Mouse (Mus musculus) small intestine, adult 2 months (tissue): ENCODE measurements around the gene Fezf1.

Experiments used
- CTCF ChIP-seq: fragments of 200-500 bp; IDR thresholded peaks from 2 replicates; pipeline ENCODE4 v1.5.1; 2012; ENCODE audit warnings: low read depth, mild to moderate bottlenecking, control low read depth, inconsistent platforms, low read length, moderate library complexity, mixed read lengths; ENCODE audit not compliant: insufficient replicate concordance, insufficient read length; ENCODE audit errors: extremely low read depth
- POLR2A ChIP-seq: fragments of 200-500 bp; IDR thresholded peaks from 2 replicates; pipeline ENCODE4 v1.6.1; 2012; ENCODE audit warnings: low read depth, mild to moderate bottlenecking, control low read depth, inconsistent platforms, low read length, moderate library complexity

DNA sequence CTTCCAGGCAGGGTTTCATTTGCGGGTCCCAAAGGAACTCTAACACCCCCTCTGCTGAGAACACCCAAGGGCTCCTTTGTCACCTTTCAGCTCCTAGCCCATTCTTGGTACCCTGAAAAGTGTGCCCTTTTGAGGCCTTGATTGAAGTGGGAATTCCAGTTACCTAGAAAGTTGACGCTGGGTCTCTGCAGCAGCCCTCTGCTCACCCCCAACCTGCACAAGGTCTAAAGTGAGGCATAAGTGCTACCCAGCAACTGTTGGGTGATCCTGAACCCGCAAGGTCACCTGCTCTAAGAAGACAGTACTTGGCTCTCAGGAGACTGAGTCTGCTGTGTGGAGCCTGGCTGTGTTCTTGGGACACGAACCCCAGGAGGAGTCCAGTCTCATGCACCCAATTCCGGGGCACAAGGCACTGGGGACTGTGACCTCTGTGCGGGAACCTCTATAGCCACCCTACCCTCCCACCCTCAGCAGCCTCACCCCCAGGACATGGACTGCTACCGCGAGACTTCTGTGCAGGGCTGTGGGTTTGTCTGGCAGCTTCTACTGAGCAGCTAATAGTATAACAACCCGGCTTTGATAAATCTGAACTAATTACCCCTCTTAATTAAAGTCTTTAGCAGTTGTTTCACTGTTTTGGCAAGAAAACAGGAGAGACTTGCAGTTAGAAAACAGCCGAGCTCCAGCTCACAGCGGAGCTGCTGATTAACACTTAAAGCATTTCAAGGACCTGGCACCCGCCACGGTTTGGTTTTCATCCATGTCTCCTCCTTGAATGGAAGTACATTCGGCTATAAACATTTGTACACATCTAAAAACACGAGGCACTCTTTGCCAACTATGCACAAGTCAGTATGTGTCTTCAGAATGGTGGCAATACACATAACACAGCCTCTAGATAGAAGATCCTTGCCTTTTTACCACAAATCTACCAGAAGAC is 4.1 kb downstream of the Fezf1 start:
- TF ChIP-seq CTCF: no peak
- no peak for TF ChIP-seq POLR2A
